Mouse (Mus musculus) c-Kit-negative CD71-positive TER-119-positive erythroid progenitor cells, embryonic 14.5 days (primary cell): ENCODE data around the gene Taok1.
"Not testable (repeated sequence)": the region's sequence is repeated elsewhere in the genome, so short reads cannot be mapped to it uniquely, and the experiment has no call there.

Experiments used
- DNase-seq: peaks from one replicate; pipeline ENCODE4 v3.0.0-alpha.2; 2013; ENCODE audit warnings: low read depth, low spot score

The Taok1 gene

DNA sequence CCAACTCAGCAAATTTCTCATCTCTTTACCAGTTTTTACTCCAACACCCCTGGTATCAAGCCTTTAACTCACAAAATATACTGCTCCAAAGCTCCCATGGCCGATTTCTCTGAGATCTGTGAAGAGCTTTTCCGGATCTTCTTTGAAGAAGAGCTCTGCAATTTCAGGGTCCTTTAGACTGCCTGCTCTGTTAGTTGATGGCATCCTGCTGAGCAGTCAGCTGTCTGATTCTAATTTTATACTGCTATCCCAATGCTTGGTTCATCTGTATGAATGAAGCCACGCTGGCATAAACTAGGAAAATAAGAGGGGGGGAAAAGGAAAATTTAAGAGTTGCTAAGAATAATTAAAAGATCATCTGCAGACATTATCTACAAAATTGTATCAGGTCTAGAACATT is 22.4 kb downstream of the Taok1 start:
- no peak for DNase-seq

DNA sequence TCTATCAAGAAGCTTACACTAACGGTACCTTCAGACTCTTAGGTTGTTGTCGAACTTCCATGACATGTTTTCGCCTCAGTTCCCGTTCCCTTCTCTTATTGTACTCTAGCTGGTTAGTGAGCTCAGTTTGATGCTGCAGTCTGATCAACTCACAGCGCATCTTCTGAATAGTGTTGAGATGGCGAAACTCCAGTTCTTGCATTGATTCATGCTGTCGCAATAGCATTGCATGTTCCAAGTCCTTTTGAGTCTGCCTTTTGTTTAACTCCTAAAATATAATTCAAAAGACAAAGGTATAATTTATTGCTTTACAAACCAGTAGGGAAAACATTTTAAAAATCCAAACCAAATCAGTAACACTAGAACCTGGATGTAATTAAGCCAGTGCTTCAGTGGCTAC is 62.4 kb downstream of the Taok1 start:
- DNase-seq = no peak

DNA sequence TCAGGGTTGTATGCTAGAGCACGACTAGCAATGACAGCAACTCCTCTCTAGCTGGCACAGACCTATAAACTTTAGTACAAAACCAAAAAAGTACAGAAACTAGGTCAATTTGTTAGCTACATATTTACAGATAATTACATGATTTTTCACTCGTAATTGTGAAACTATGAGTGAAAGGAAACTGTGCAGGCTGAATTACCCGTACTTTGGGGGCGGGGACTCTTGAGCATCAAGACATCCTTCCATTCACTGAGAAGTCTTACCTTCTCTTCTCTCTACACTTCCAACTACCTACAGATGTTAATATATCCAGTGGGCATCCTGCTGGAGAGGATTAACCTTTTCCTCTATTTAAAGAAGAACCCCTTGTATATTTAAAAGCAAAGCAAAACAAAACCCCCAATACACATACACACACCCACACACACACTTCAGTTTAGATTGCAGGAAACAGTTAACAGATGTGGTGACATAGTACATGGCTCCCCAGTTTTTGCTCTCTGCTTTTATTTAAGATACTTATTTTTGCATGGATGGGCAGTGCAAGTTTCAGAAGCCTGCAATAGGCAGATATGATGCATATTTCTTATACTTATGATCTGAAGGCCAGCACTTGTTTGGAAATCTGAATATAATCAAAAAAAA is 75.3 kb downstream of the Taok1 start:
- DNase-seq = no peak

DNA sequence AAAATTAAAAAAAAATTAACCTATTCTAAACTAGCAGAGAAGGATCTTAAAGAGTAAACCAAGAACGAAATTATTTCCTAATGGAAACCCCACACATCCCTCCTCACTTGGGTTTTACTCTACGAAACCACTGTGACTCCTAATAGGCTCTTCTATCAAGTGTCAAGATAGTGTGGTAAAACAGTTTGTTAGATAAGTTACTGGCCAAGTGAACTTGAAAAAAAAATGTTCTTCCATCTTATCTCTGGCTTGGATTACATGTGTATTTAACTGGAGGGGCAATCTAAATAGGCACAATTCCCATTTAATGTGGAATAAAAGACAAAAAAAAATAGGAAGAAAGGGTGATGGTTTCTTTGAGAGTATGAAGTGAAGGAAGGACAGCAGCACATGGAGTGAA is 76.8 kb downstream of the Taok1 start:
- DNase-seq = no peak

DNA sequence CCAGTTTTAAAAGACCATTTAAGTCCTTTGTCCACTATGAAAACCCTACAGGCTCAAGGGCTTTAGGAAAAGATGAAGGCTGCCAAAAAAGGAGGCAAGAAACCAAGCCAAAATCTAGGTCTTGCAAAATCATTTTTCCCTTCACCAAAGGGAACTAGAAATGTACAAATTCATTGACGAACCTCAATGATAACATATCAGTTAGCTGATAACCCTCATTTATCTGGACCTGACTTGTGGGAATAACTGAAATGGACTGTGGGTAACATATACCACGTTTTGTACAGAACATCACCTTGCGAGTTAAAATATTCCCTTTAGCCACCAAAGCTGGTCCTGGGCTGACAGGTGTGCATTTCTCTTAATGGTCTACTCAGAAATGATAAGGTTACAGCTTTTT is 78.0 kb downstream of the Taok1 start:
- DNase-seq = no peak

DNA sequence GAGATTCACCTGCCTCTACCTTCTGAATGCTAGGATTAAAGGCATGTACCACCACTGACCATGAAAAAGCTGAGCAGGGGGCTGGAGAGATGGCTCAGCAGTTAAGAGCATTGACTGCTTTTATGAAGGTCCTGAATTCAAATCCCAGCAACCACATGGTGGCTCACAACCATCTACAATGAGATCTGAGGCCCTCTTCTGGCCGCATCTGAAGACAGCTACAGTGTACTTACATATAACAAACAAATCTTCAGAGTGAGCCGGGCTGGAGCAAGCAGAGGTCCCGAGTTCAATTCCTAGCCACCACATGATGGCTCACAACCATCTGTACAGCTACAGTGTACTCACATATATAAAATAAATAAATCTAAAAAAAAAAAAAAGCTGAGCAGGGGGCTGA is 79.2 kb downstream of the Taok1 start:
- DNase-seq = not testable (repeated sequence)

DNA sequence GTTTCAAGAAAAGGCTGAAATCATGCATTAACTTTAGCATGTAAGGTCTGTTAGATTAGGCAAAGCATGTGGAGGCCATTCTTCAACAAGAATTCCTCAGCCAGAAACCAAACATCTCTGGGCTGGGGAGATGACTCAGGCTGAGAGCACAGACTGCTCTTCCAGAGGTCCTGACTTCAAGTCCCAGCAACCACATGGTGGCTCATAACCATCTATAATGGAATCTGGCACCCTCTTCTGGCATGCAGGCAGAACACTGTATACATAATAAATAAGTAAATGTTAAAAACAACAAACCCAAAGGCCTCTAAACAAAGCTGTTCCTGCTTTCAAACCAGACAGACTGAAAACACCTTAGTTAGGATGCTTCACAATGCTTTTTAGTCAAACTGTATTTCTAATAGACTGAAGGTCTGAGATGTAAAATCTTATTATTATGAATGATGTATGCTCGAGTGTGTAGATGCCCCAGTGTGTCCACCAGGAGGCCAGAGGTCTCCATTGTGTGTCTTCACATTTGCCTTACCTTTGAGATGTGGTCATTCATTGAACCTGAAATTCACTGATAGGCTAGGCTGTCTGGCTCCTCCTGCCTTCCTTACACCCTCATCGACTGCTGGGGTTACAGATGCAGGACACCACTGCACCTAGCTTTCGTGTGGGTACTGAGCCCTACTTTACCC is 81.7 kb downstream of the Taok1 start:
- no peak for DNase-seq

DNA sequence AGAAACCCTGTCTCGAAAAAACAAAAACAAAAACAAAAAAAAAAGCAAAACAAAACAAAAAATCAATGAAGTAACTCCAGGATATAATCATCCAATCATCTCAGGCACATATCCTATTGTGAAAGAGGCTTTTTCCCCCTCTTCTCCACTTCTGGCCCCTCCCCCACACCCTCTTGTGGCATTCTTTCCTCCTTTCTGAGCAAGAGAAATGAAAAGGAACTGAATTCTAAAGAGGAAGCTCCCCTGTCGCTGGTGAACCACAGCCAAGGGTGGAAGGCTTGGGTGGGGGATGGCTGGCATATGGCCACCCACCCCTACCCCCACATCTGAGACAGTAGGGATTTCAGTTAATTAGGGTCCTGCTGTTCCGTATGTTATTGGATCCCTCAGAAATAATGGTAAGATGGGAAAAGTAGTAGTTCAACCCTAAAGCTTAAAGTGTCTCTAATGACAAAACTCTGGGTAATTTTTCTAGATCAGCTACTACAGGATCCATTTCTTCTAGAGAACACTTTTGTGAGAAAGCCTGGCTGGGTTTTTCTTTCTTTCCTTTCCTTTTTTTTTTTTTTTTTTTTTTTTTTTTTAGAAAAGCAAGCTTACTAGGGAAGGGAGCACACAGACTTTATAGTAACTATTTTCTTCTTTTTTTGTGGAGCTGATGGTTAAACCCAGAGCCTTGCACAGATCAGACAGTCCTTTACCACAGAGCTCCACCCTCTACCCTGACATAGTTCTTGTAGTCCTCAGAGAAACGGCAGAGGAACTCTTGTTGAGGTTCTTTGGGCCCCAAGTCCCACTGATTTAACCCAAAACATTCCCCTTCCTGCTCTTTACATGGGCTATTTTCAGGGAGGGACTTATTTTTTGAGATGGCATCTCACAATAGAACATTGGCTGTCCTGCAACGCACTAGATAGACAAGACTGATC is 86.8 kb downstream of the Taok1 start:
- DNase-seq = no peak

DNA sequence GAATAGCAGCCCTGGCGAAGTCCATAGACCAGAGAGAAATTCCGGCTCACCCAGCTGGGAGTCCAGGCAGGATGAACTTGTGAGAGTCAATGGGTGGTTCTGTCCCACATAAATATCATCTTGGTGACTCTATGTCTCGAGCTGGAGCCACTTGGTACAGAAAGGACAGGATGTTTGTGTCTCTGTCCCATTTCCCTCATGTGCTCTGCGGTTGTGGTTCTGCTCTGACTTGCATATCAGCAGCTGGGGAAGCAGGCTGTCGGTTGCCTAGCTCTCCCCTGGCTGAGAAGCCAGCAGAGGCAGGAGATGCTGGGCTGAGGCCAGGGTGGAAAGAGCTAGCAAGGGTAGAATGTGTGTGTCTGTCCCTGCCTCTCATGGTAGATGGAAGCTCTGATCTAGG is 88.6 kb downstream of the Taok1 start, which contains the start of gene Gm10392:
Gm10392 (minus strand) TSS at position 156 of the 400 bp plus-strand sequence.
- DNase-seq = no peak

DNA sequence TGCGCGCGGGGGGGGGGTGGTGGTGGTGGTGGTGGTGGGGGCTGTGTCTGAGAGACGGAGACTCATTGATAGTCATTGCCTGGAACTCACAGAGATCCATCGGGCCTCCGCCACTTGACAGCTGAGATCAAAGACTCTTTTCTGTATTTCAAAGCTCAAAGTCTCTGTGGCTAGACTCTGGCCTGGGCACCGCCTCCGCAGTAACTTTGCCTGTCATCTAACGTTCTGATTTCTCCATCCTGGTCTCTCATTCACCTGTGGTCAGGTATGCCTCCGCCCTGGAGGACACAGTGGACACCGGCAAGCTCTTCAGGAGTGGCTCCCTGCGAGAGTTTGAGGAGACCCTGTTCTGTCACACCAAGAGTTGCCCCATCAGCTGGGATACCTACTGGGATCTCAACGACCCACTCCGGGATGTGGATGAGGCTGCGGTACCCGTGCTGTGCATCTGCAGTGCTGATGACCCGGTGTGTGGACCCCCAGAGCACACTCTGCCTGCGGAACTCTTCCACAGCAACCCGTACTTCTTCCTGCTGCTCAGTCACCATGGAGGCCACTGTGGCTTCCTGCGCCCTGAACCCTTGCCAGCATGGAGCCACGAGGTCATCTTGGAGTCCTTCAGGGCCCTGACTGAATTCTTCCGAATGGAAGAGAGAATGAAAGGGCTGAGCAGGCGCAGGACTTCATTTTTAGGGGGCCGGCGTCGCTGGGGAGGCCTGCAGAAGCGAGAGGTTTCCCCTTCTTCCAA is 89.4 kb downstream of the Taok1 start:
- DNase-seq = no peak

DNA sequence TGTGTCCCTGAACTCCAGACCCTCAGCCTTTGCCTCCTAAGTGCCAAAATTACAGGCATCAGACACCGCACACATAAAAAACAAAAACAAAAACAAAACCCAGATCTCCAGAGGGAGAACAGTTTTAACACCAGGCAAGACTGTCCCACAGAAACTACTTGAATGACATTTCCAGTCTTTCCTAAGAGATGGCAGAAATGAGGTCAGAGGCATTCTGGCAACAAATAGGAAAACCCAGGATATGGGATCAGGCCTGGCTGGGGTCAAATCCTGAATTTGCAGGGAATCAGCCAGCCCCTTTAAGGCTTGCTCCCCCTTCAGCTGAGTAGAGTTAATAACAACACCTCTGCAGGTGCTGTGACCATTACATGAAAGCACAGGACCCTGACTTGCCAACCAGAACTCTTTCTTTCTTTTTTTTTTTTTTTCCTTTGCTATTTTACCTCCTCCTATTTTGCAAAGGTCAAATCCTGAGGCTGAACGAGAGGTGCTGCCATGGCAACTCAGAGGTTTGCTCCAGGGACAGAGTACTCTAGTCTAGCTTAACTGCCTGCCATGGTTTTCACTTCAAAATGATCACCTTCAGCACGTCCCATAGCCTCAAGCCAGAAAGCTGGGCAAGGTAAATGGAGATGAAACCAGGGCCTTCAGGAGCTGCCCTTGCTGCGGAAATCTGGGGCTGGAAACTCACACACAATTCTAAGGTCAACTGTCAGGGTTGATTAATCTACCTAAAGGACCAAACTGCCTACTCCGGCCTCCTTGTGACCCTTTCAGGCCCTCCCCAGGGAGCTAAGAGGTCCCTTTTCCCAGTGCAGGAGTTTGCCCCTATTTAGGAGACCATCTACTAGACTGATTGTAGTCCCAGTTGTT is 90.8 kb downstream of the Taok1 start:
- DNase-seq = no peak

DNA sequence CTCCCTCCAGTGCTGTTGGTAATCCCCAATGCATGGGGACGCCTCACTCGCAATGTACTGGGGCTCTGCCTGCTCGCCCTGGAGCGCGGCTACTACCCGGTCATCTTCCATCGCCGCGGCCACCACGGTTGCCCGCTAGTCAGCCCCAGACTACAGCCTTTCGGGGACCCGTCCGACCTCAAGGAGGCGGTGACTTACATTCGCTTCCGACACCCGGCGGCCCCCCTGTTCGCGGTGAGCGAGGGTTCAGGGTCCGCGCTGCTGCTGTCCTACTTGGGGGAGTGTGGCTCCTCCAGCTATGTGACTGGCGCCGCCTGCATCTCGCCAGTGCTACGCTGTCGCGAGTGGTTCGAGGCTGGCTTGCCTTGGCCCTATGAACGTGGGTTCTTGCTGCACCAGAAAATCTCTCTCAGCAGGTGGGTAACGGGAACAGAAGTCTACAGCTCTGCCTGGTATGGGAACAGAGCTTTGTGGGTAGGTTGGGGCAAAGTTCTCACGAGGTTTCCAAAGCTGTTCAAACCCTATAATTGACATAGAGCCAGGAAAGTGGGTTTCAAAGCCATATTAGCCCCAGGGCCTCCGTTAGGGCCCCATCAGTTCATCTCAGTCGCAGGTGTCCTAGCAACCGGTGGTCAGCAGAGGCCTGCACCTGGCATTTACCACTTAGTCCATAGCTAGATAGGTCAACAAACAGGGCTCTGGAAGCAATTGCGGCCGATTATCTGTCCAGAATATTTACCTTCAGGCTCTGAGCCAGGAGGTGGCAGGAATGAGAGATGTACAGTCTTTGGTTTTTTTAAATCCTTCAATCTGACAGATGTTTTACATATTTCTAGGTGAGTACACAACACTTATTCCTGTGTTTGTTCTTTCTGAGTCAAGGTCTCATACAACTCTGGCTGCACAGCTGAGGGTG is 91.7 kb downstream of the Taok1 start, which contains the start of gene Trp53i13:
Trp53i13 (minus strand) TSS at position 344 of the 916 bp plus-strand sequence.
- no peak for DNase-seq

DNA sequence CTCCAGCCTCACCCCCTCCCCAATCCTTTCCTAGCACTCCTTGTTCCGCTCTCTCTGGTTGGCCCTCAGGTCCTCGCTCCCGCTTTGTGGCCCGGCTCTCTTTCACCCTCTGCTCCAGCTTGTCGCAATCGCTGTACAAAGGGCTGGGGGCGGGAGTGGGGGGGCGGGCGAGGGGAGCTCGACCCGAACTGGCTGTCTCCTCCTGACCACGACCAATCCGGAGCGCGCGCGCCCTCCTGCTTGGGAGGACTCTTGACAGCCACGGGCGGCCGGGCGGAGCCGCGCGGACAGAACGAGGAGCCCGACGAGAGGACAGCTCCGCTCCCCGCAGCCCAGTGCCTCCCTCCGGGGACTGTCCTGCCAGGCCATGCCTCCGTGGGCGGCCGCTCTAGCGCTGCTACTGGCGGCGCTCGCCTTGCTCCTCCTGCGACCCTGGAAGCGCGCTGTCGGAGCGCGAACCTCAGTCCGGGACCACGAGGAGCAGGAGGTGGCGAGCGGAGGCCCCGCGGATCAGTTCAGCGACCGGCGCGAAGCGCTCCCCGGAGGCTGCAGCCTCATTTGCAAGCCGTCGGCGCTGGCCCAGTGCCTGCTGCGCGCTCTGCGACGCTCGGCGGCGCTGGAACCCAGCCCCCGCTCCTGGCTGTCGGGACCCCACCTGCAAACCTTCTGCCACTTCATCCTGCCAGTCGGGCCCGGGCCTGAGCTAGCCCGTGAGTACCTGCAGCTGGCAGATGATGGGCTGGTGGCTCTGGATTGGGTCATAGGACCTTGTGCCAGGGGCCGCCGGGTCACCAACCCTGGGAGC is 92.6 kb downstream of the Taok1 start, which contains the start of gene Abhd15:
Abhd15 (plus strand) TSS at position 290 of the 805 bp plus-strand sequence.
- DNase-seq = no peak

DNA sequence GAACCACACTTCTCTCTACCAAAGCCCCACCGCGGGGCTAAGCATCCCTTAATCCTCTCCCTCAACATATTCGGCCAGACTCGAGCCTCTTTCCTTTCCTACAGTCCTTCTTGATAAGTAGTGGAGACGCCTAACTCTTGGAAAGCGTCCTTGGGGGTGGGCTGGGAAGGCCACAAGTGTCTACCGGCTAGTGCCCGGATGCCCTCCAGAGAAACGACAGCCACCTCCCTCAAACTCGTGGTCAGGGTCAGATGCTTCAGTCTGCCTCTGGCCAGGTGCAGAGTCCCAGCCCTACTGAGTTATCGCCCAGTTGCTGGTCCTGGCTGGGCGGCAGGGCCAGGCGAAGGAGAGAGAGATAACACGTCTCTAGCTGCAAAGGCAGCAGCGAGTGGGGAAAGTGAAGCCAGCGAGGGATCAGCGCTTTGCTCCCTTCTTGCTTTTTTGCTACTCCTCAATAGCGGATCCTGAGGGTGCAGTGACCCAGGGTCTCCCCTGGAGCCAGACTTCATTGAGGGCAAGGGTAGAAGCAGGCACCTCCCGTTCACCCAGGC is 93.3 kb downstream of the Taok1 start:
- peak; percentile 46 for DNase-seq

DNA sequence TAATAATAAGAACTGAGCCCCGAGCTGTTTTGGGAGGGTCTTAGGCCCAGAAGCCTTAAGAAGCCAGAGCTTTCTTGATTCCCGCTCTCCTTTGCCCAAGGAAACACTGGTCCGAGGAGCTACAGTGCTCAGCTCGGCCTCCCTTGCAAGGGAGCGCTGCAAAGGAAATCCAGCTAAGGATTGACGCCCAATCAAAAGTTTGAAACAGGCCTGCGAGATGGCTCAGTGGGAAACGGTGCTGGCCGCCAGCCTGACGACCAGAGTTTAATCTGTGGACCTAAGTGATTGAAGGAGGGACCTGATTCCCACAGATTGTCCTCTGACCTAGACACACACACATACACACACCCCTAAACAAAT is 93.8 kb downstream of the Taok1 start:
- DNase-seq = no peak

DNA sequence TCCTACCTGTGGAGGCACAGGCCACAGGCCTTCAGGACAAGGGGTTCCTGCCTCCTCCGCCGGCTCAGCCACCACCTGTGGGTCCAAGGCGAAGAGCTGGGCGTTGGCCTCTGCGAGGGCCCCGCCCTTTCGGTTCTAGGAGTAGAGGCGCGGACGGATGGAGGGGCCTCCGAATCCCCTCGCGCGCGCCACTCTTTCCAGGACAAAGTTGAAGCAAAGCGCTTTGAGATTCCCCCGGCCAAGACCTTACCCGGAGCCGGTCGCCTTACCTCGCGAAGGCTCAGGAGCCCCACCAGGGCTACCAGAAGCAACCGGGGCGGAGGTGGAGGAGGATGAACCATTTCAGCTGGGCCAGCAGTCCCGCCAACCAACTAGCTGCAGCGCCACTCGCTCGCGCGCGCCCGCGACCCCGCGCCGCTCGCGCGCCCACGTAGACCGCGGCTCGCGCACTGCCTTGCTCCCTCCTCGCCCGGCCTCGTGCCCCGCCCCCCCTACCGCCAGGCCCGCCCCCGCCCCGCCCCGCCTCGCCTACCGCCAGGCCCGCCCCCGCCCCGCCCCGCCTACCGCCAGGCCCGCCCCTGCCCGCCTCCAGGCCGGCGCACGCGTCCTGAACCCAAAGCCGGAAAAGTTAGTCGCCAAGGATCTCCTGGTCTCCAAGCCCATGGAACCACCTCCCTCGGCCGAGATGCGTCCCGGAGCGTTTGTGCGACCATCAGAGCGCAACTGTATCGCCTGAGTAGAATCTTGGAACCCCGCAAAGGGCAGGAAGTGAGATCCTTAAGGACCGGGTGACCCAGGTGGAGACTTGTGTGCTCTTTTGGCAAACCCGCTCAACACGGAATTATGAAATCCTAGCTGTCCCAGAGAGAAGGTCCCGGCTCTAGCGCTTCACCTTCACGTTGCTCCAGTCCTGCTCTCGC is 94.5 kb downstream of the Taok1 start:
- DNase-seq = peak; percentile 64

DNA sequence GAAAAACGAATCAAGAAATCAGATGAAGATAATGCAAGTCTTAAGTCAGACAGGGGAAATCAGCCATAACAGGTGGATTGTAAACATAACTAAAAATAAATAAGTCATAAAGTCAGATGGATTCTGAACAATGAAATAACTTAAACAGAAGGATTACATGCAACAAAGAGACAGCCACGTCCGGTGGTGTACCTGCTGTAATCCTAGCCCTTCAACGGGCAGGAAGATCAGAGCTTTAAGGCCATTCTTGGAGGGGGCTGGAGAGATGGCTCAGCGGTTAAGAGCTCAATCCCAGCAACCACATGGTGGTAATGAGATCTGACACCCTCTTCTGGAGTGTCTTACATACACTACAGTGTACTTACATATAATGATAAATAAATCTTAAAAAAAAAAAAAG is 96.3 kb downstream of the Taok1 start:
- no peak for DNase-seq
